Mouse (Mus musculus) embryo, embryonic 11 days (tissue): ENCODE measurements around the gene Pih1d1.
A peak's percentile ranks its signal among the peaks of the same experiment; 100 is the strongest.

ENCODE experiments used
- DNase-seq: peaks from one replicate; pipeline ENCODE4 v3.0.0-alpha.2; 2015

Gene Pih1d1

GRCm38 (mm10) chr7:45126844-45127699 is 27.0 kb upstream of the Pih1d1 start:
- no peak for DNase-seq

- DNase-seq = no peak
Observed at GRCm38 (mm10) chr7:45127700-45128224, 26.3 kb upstream of the Pih1d1 start.

GRCm38 (mm10) chr7:45128624-45129246 is 25.4 kb upstream of the Pih1d1 start, which contains the start of gene Rpl13a:
Rpl13a (minus strand) TSS chr7:45128761.
- DNase-seq = peak; percentile 99

GRCm38 (mm10) chr7:45129318-45129717 is 24.8 kb upstream of the Pih1d1 start:
- peak; percentile 82 for DNase-seq

- DNase-seq = no peak
Observed at GRCm38 (mm10) chr7:45129776-45130512, 24.2 kb upstream of the Pih1d1 start.

GRCm38 (mm10) chr7:45131850-45132249 is 22.3 kb upstream of the Pih1d1 start:
- no peak for DNase-seq

GRCm38 (mm10) chr7:45133446-45134159 is 20.5 kb upstream of the Pih1d1 start:
- no peak for DNase-seq

GRCm38 (mm10) chr7:45134544-45135026 is 19.5 kb upstream of the Pih1d1 start:
- DNase-seq = peak; percentile 65

GRCm38 (mm10) chr7:45135370-45135769 is 18.7 kb upstream of the Pih1d1 start:
- no peak for DNase-seq

- peak; percentile 87 for DNase-seq
Observed at GRCm38 (mm10) chr7:45135993-45136567, 18.0 kb upstream of the Pih1d1 start, which contains the start of the genes Gm45713 and Flt3l. Gm45713 (minus strand) TSS chr7:45136231. Flt3l (minus strand) TSS chr7:45136432.

GRCm38 (mm10) chr7:45137171-45138006 is 16.7 kb upstream of the Pih1d1 start:
- DNase-seq = no peak

GRCm38 (mm10) chr7:45138403-45138802 is 15.7 kb upstream of the Pih1d1 start:
- DNase-seq = no peak

- DNase-seq = no peak
Observed at GRCm38 (mm10) chr7:45139904-45140723, 14.0 kb upstream of the Pih1d1 start.

GRCm38 (mm10) chr7:45141319-45141718 is 12.8 kb upstream of the Pih1d1 start:
- no peak for DNase-seq

GRCm38 (mm10) chr7:45141914-45142313 is 12.2 kb upstream of the Pih1d1 start:
- DNase-seq = no peak

- no peak for DNase-seq
Observed at GRCm38 (mm10) chr7:45144368-45145174, 9.5 kb upstream of the Pih1d1 start.

GRCm38 (mm10) chr7:45145460-45145859 is 8.6 kb upstream of the Pih1d1 start:
- no peak for DNase-seq

GRCm38 (mm10) chr7:45147267-45147666 is 6.8 kb upstream of the Pih1d1 start:
- DNase-seq = no peak

- DNase-seq = no peak
Observed at GRCm38 (mm10) chr7:45147899-45148298, 6.2 kb upstream of the Pih1d1 start.
